Mouse (Mus musculus) stomach, postnatal 0 days (tissue): ENCODE data around the gene Sigmar1. TPM values are rescaled to one million over a fixed set of nuclear protein-coding genes. Genes with fewer than 3 reads are reported as not detected.
"Not testable (repeated sequence)": the region's sequence is repeated elsewhere in the genome, so short reads cannot be mapped to it uniquely, and the experiment has no call there.

Experiments used
- ATAC-seq: fragments of 200-750 bp; cut with Nextera tagmentation; 2 replicates; pipeline ENCODE4 v1.8.0; 2017; ENCODE audit not compliant: low FRiP score, low TSS enrichment
- DNase-seq: peaks from one replicate; pipeline ENCODE4 v3.0.0-alpha.2; 2016; ENCODE audit warnings: low spot score
- H3K27ac ChIP-seq: fragments of 300-500 bp; sonication (generic); replicated peaks from 2 replicates; pipeline ENCODE4 v1.5.1; 2014; ENCODE audit warnings: mild to moderate bottlenecking, control low read depth
- H3K27me3 ChIP-seq: fragments of 300-500 bp; sonication (generic); 2 replicates; pipeline ENCODE4 v1.6.1; 2014; ENCODE audit warnings: low read length; ENCODE audit not compliant: control insufficient read depth, insufficient read depth
- H3K36me3 ChIP-seq: fragments of 300-500 bp; sonication (generic); 2 replicates; pipeline ENCODE4 v1.6.1; 2014; ENCODE audit warnings: low read length, mixed read lengths; ENCODE audit not compliant: control insufficient read depth, insufficient read depth
- H3K4me1 ChIP-seq: fragments of 300-500 bp; sonication (generic); replicated peaks from 2 replicates; pipeline ENCODE4 v1.6.1; 2014; ENCODE audit warnings: antibody characterized with exemption; ENCODE audit not compliant: control insufficient read depth, insufficient read depth
- H3K4me2 ChIP-seq: fragments of 300-500 bp; sonication (generic); replicated peaks from 2 replicates; pipeline ENCODE4 v1.6.1; 2014; ENCODE audit warnings: low read depth, mild to moderate bottlenecking, control low read depth, moderate library complexity
- H3K4me3 ChIP-seq: fragments of 300-500 bp; sonication (generic); 2 replicates; pipeline ENCODE4 v1.5.1; 2014; ENCODE audit warnings: low read depth, low read length, control low read depth
- H3K9ac ChIP-seq: fragments of 300-500 bp; sonication (generic); 2 replicates; pipeline ENCODE4 v1.6.1; 2014; ENCODE audit warnings: mild to moderate bottlenecking, low read length, control low read depth, mixed read lengths
- H3K9me3 ChIP-seq: fragments of 300-500 bp; sonication (generic); 2 replicates; pipeline ENCODE4 v1.6.1; 2016; ENCODE audit warnings: low read length; ENCODE audit not compliant: control insufficient read depth
- EP300 ChIP-seq: optimal IDR thresholded peaks from 2 replicates; pipeline ENCODE3; 2016; ENCODE audit warnings: antibody characterized with exemption
- WGBS: fragments of 180-500 bp; shearing (Covaris S2); extraction: QIAGEN DNeasy Blood & Tissue Kit; methylation state at CpG from one replicate; pipeline ENCODE4 v1.1.7; 2014; 5-methylcytosine and 5-hydroxymethylcytosine counted together
- polyA plus RNA-seq: library from polyadenylated mRNA; unstranded; fragments of >200 nt; fragmentation: Nextera tagmentation; extraction: Ambion mirVana; gene quantifications from 2 replicates; pipeline ENCODE4 v1.2.1, GENCODE M21; 2015

The Sigmar1 gene
- polyA plus RNA-seq, 1 experiment from 2014 or later = 43.9 TPM

DNA sequence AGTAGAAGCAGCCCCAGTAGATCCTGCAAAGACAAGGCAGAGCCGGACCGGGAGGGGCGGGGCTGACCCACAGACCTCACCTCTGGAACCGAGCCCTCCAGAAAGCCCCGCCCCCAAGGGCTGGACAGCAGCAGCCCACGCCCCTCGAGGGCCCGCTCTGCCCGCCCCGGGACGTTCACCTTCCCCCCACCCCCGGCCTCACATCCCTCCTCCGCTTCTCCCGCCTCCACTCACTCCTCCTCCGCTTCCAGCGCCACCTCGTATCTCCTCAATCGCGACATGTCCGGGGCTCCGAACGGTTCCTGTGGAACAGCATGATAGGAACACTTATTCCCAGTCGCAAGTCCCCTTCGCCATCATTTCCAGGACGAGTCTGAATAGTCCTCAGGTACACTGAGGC lies 17.5 kb upstream of the Sigmar1 start:
- not testable (repeated sequence) for H3K27me3 ChIP-seq, H3K9me3 ChIP-seq, H3K27ac ChIP-seq, H3K36me3 ChIP-seq, H3K4me1 ChIP-seq, ATAC-seq, H3K9ac ChIP-seq
- peak; percentile 66 for DNase-seq
- 0% methylated on average over 10 of the region's 25 CpGs for WGBS
- peak overlapping the region; percentile 35; the same call in 1 of the 2 replicates for H3K4me2 ChIP-seq
- peak overlapping the region; percentile 23; the same call in 1 of the 2 replicates for H3K4me3 ChIP-seq

DNA sequence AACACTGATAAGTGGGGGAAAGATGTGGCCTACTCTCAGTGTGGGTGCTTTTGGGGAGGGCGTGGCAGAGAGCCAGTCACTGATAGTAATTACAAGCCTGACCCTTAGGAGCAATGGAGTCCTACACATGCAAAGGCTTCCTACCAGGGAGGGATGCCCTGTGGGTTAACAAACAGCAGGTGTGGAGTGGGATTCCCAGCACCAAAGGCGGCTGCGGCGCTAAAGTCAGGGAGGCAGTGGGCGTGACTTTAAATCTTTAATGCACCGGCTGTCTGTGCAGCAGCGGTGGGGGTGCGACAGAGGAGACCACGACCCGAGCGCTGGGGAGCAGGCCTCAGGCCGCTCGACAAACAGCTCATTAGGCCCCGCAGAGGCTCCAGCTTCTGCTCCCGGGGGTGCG lies 17.0 kb upstream of the Sigmar1 start:
- H3K4me1 ChIP-seq, H3K9ac ChIP-seq, H3K27ac ChIP-seq, H3K36me3 ChIP-seq, DNase-seq, ATAC-seq, H3K27me3 ChIP-seq, H3K9me3 ChIP-seq: not testable (repeated sequence)
- WGBS = 7% methylated on average over 6 of the region's 16 CpGs
- Histone ChIP-seq H3K4me2 (peak overlapping the region; percentile 25; the same call in 1 of the 2 replicates), H3K4me3 (peak overlapping the region; percentile 19; the same call in 1 of the 2 replicates)

DNA sequence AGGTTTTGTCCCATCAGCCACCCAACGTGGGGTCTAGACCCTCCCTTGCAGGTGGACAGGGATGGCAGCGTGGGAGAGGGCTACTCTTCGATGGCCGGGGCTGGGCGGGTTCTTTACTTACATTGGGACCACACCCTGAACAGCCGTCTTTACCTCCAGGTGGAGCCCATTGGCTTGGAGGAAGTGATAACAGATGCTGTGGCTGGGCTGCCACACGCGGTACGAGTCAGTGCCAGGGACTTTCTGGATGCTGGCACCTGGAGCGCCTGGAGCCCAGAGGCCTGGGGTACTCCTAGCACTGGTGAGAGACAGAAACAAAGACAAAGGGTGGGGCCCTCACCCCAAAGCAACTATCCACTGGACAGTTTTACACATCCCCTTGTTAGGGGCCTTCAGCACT lies 11.3 kb upstream of the Sigmar1 start:
- H3K4me1 ChIP-seq, H3K36me3 ChIP-seq, H3K9ac ChIP-seq, ATAC-seq, H3K27ac ChIP-seq, H3K4me2 ChIP-seq, H3K27me3 ChIP-seq, H3K4me3 ChIP-seq, H3K9me3 ChIP-seq: not testable (repeated sequence)
- WGBS = 66% methylated on average over 10 of the region's 10 CpGs
- peak; percentile 45 for DNase-seq

DNA sequence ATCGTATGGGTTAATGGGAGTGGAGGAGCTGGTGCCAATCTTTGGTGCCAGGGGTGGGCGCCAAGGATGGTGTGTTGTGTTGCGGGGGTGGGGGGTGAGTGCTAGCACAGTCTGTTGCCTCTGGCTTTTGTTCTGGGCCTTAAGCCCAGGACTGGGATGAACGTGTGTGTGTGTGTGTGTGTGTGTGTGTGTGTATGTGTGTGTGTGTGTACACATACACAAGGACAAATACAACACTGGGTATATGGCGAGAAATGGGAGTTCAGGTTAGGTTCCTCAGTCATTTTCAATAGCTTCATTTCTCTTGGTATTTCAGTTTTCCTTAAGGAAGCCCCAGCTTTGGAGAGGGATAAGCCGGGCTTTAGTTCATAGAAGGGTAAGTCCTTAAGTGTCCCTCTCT lies 7.2 kb upstream of the Sigmar1 start:
- H3K4me2 ChIP-seq, H3K4me3 ChIP-seq, DNase-seq, H3K9ac ChIP-seq, H3K27me3 ChIP-seq, H3K27ac ChIP-seq, ATAC-seq, H3K36me3 ChIP-seq, H3K9me3 ChIP-seq: not testable (repeated sequence)
- 69% methylated on average over 3 of the region's 6 CpGs for whole genome bisulfite sequencing
- H3K4me1 ChIP-seq = peaks cover 11% of the 10 kb centered on the region; the same call in 1 of the 2 replicates

DNA sequence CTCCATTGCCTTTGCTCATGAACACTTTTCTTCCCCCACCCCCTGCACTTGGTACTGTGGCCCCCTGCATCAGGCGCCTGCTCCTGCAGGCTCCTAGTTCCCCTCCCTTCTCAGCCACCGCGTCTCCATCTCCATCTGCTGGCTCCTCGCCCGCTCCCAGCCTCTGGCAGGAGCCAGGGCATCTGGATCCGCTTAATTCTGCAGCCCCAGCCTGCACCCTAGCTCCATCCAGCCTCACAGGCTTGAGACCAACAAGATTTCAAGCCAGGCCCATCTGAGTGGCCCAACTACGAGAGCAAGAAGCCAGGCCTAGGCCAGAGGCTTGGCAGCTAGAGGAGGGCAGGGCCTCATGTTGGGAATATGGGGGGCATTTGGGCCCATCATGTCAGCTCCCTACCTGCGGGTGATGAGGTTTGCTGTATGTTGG lies 6.7 kb upstream of the Sigmar1 start:
- not testable (repeated sequence) for H3K9me3 ChIP-seq, H3K4me3 ChIP-seq, ATAC-seq, DNase-seq, H3K27me3 ChIP-seq, H3K36me3 ChIP-seq
- peaks cover 11% of the 10 kb centered on the region; the same call in 1 of the 2 replicates for H3K4me1 ChIP-seq
- peak overlapping the region; percentile 59 for H3K4me2 ChIP-seq
- WGBS = 32% methylated on average over 8 of the region's 8 CpGs
- peak overlapping the region; percentile 27; the same call in 1 of the 2 replicates for H3K9ac ChIP-seq
- H3K27ac ChIP-seq = peak overlapping the region; percentile 89; the same call in 1 of the 2 replicates

DNA sequence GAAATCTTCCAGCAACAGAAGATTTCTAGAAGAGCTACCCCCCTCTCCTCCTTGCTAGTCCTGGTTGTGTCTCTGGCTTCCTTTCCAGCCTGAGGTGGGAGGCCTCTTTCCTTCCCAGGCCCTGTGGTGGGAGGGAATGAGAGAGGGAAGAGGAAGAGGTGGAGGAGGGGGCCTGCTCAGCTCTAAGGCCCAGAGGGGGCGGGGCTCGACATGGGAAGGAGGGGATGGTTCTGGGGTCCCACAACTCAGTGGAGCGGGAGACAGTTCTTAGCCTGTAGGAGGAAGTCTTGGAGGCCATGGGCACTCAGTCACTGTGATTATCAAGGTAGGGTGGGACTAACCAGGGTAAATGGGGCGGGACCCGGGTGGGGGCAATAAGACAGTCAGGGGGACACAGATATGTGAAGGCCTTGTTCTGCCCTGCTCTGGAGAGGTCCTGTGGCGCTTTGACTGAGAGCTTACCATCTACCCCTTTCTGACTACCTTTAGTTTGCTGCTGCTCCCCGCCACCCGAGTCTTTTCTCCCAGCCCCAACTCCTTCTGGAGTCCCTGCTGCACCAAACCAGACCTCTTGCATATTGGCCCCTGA lies 6.2 kb upstream of the Sigmar1 start:
- peak overlapping the region; percentile 89 for H3K27ac ChIP-seq
- H3K27me3 ChIP-seq = no peaks in the 10 kb centered on the region
- H3K4me2 ChIP-seq = peak overlapping the region; percentile 59
- no peak for TF ChIP-seq EP300
- WGBS = 51% methylated on average over 8 of the region's 8 CpGs
- H3K9me3 ChIP-seq = no peaks in the 10 kb centered on the region
- 0 out of 2 replicates have a peak, but pooled peaks have one; percentile 9 for ATAC-seq
- H3K36me3 ChIP-seq = peaks cover 5% of the 10 kb centered on the region; the same call in 1 of the 2 replicates
- peak overlapping the region; percentile 27; the same call in 1 of the 2 replicates for H3K9ac ChIP-seq
- peaks cover 11% of the 10 kb centered on the region; the same call in 1 of the 2 replicates for H3K4me1 ChIP-seq
- DNase-seq = peak; percentile 33
- peak overlapping the region; percentile 4; the same call in 1 of the 2 replicates for H3K4me3 ChIP-seq
